Mouse (Mus musculus): ENCODE data around the gene Pcdh8.

GRCm38 (mm10) chr14:79722228-79722627 lies 48.9 kb downstream of the Pcdh8 start:
- no peak for TF ChIP-seq POLR2A (IDR thresholded peaks at IDR 0.05; ENCODE audit: insufficient read depth, low read depth, low read length)
- TF ChIP-seq EP300 (IDR thresholded peaks at IDR 0.05; ENCODE audit: insufficient read depth, low read depth, low read length), result no peak

All from heart, adult 2 months (tissue).